Mouse (Mus musculus) left cerebral cortex, adult 6 months (tissue): ENCODE results near the gene 4930430A15Rik. TPM values are rescaled to one million over a fixed set of nuclear protein-coding genes. Genes with fewer than 3 reads are reported as not detected.

Experiments used
- long read RNA-seq, 2 experiments: library from polyadenylated mRNA; unstranded; transcript quantifications; one replicate each; pipeline ENCODE4 v2.0.0; 2019 to 2020
- polyA plus RNA-seq: library from polyadenylated mRNA; unstranded; fragments of <200 nt; fragmentation: Nextera tagmentation; gene quantifications from 2 replicates; pipeline ENCODE4 v1.2.3, GENCODE M21; 2021

4930430A15Rik gene
- not detected in 2 replicates for polyA plus RNA-seq
- long read RNA-seq, experiment 1: 0 reads
- long read RNA-seq, experiment 2: 0 reads

DNA sequence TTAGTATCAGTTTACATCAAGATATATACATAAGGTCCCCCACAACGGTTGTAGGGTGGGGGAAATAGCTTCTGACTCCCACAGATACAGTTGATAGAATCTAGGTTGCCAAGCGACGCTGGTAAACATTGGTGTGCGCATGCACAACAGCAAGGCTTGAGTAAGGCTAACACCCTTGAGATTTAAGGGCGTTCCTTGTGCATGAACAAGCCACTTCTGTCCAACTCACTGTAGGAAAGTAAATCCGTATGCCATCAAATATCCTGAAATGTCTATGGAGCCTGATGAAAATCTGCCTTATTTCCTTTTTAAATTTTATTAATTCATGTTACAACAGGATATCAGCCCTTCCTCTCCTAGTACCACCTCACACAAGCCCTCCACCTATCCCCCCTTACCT lies at the start of gene 4930430A15Rik:
Gene 4930430A15Rik (minus strand): TSS at position 101 of the 400 bp plus-strand sequence.

DNA sequence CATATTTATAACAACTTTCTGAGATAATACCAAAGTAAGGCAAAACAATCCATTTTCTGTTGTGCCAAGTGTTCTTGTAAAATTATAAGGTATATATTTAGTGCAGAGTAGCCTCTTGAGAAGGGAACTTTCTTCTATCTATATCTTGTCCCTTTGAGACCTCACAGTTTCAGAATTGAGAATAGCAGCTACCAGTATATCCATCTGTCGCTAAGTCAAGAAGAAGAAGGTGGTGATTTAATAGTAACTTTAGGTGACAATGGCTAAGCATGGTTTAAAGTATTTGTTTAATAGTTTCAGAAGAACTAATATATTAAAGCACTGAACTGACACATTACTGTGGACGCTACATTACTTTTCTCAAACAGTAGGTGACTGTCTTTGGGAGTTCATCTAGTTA lies 44.6 kb upstream of the 4930430A15Rik start, which contains the start of gene Olfr1277:
Gene Olfr1277 (minus strand): TSS at position 101 of the 400 bp plus-strand sequence.

DNA sequence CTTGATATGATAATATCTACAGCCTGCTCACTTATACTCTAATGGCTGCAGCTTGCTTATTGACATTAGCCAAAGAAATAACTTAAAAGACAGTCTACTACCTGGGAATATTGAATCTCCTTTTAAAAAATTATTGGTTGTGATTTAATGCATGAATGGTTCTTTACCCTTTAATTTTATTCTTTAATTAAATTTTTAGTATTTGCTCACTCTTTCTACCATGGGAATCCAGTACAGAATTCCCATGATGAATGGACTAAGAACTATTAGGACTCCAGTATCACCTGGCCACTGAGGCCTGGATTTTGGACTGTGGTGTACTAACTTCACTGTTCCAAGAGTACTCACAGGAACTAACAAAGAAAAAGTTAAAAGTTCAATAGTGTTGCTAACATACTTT lies 24.8 kb upstream of the 4930430A15Rik start, which contains the start of gene Olfr1276:
Gene Olfr1276 (plus strand): TSS at position 301 of the 400 bp plus-strand sequence.

DNA sequence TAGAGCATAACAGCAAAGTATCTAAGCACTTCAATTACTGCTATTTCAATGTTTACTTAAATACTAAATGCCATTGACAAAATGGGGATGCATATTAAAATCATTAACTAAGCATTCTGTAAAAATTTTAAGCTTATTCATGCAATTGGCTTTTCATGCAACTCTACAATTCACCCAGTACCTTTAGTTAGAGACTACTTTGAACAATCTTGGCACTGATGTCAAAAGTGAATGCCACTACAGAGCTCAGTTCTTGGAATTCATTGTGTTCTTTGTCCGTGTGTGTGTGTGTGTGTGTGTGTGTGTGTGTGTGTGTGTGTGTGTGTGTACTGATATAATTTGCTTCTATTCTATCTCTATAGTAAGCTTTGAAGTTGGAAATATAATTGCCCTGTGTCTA lies 5.8 kb upstream of the 4930430A15Rik start, which contains the start of gene Olfr1275:
Gene Olfr1275 (minus strand): TSS at position 101 of the 400 bp plus-strand sequence.

DNA sequence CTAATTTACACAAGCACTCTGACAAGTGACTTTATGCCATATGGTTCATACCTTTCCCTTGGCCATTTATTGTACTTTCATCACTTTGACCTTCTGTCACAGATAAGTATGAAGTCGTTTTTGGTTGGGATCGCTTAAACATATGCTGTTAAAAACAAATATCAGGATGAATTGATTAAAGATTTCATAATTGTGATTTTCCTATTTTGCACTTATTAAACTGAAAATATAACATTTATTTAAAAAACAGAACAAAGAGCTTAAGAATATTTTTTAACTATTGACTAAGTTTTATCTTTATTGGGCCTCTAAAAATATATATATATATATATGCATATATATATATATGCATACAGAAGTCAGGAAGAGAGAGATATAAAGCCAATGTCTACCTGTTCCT lies 76.6 kb downstream of the 4930430A15Rik start, which contains the start of gene Gm15130:
Gene Gm15130 (minus strand): TSS at position 101 of the 400 bp plus-strand sequence.

Other genes with a start within 250 kb of the 4930430A15Rik start
- not detected in 2 replicates for gene Gm13941, start 123.6 kb downstream of the 4930430A15Rik start, polyA plus RNA-seq
- gene Gm15130, start 76.7 kb downstream of the 4930430A15Rik start, polyA plus RNA-seq: not detected in 2 replicates
- gene Olfr1275, start 5.7 kb upstream of the 4930430A15Rik start, polyA plus RNA-seq: not detected in 2 replicates
- gene Olfr1276, start 24.9 kb upstream of the 4930430A15Rik start, polyA plus RNA-seq: not detected in 2 replicates
- gene Olfr1277, start 44.5 kb upstream of the 4930430A15Rik start, polyA plus RNA-seq: not detected in 2 replicates
- not detected in 2 replicates for gene Olfr1278, start 60.5 kb upstream of the 4930430A15Rik start, polyA plus RNA-seq
- gene Olfr1279, start 71.0 kb upstream of the 4930430A15Rik start, polyA plus RNA-seq: not detected in 2 replicates
- gene Olfr1280, start 84.4 kb upstream of the 4930430A15Rik start, polyA plus RNA-seq: not detected in 2 replicates
- not detected in 2 replicates for gene Olfr1281, start 96.9 kb upstream of the 4930430A15Rik start, polyA plus RNA-seq
- gene Olfr1282, start 106.5 kb upstream of the 4930430A15Rik start, polyA plus RNA-seq: not detected in 2 replicates
- gene Olfr1283, start 137.2 kb upstream of the 4930430A15Rik start, polyA plus RNA-seq: not detected in 2 replicates
- not detected in 2 replicates for gene Olfr1284, start 145.9 kb upstream of the 4930430A15Rik start, polyA plus RNA-seq
- gene Olfr1286, start 193.5 kb upstream of the 4930430A15Rik start, polyA plus RNA-seq: not detected in 2 replicates
- not detected in 2 replicates for gene Olfr1287, start 219.5 kb upstream of the 4930430A15Rik start, polyA plus RNA-seq
- not detected in 2 replicates for gene Olfr1288, start 244.5 kb upstream of the 4930430A15Rik start, polyA plus RNA-seq